ENCODE assay signal across 9 mouse cellular contexts in genomic region chr12:8881736-8882135, GRCm38 (mm10). TPM values are rescaled to one million over a fixed set of nuclear protein-coding genes. Genes with fewer than 3 reads are reported as not detected.
DNase-seq lines count a peak whose midpoint lies in the region; ATAC-seq and TF ChIP-seq lines count a peak whose summit lies in the region.
"Had no signal": no experiment of that assay in that cellular context is flagged by ENCODE, and none has a peak within 500 bp of the region (broad histone marks: within the 10 kb centered on the region; RNA-seq: fewer than 3 reads in every experiment).

No protein-coding gene starts in this region.

- no peaks in the 10 kb centered on the region for H3K36me3 ChIP-seq in heart, embryonic 10.5 days
- no peaks in the 10 kb centered on the region for H3K36me3 ChIP-seq in liver, embryonic 15.5 days (replicated peaks)
- no peaks in the 10 kb centered on the region for H3K36me3 ChIP-seq in hindbrain, embryonic 10.5 days
- H3K36me3 ChIP-seq in forebrain, embryonic 16.5 days (ENCODE audit: control insufficient read depth, insufficient read depth), result no peaks in the 10 kb centered on the region
- H3K36me3 ChIP-seq: lung, embryonic 15.5 days had no signal

- 0 out of 2 replicates have a peak, but pooled peaks cover 13% of the 10 kb centered on the region for H3K27me3 ChIP-seq in heart, embryonic 10.5 days (ENCODE audit: insufficient read depth, poor library complexity, severe bottlenecking)
- H3K27me3 ChIP-seq in liver, embryonic 15.5 days, result no peaks in the 10 kb centered on the region
- H3K27me3 ChIP-seq in hindbrain, embryonic 10.5 days (ENCODE audit: insufficient read depth, poor library complexity, severe bottlenecking), result peaks cover 8% of the 10 kb centered on the region; the same call in 1 of the 2 replicates
- no peaks in the 10 kb centered on the region for H3K27me3 ChIP-seq in forebrain, embryonic 16.5 days (replicated peaks; ENCODE audit: control insufficient read depth, insufficient read depth, low read length)
- H3K27me3 ChIP-seq: lung, embryonic 15.5 days had no signal

- no peak overlapping the region for H3K27ac ChIP-seq in heart, embryonic 10.5 days
- H3K27ac ChIP-seq in liver, embryonic 15.5 days (replicated peaks), result peak overlapping the region; percentile 33
- H3K27ac ChIP-seq in hindbrain, embryonic 10.5 days, result no peak overlapping the region
- H3K27ac ChIP-seq in forebrain, embryonic 16.5 days (ENCODE audit: low read length), result no peak overlapping the region
- H3K27ac ChIP-seq: lung, embryonic 15.5 days had no signal

- 55% methylated on average over 4 of the region's 4 CpGs for WGBS in heart, embryonic 10.5 days
- WGBS in liver, embryonic 15.5 days (ENCODE audit: insufficient replicate concordance), result 35% methylated on average over 4 of the region's 4 CpGs
- 65% methylated on average over 4 of the region's 4 CpGs for WGBS in hindbrain, embryonic 10.5 days
- WGBS in forebrain, embryonic 16.5 days, result 69% methylated on average over 4 of the region's 4 CpGs

- H3K9me3 ChIP-seq in heart, embryonic 10.5 days, result no peaks in the 10 kb centered on the region
- H3K9me3 ChIP-seq in liver, embryonic 15.5 days (replicated peaks), result no peaks in the 10 kb centered on the region
- H3K9me3 ChIP-seq in hindbrain, embryonic 10.5 days, result no peaks in the 10 kb centered on the region
- H3K9me3 ChIP-seq in forebrain, embryonic 16.5 days (ENCODE audit: control insufficient read depth, low read length), result no peaks in the 10 kb centered on the region
- H3K9me3 ChIP-seq: lung, embryonic 15.5 days had no signal

- peaks cover 32% of the 10 kb centered on the region for H3K4me1 ChIP-seq in heart, embryonic 10.5 days
- H3K4me1 ChIP-seq in liver, embryonic 15.5 days (replicated peaks), result peaks cover 12% of the 10 kb centered on the region
- H3K4me1 ChIP-seq in hindbrain, embryonic 10.5 days (replicated peaks), result peaks cover 26% of the 10 kb centered on the region
- 0 out of 2 replicates have a peak, but pooled peaks cover 5% of the 10 kb centered on the region for H3K4me1 ChIP-seq in forebrain, embryonic 16.5 days (replicated peaks; ENCODE audit: control insufficient read depth, insufficient read depth, low read length)

- peak; percentile 11; the same call in 1 of the 2 replicates for TF ChIP-seq CTCF in brain, embryonic 14.5 days (IDR thresholded peaks at IDR 0.05; ENCODE audit: borderline replicate concordance, extremely low read depth, insufficient read depth, insufficient read length)

- DNase-seq in heart, adult 18-20 months, result peak; percentile 56 to 72
- no peak for DNase-seq in heart, embryonic 10.5 days (ENCODE audit: low spot score)
- peak; percentile 31 to 37 for DNase-seq in B cell, adult 2 months
- DNase-seq in brain, embryonic 14.5 days (ENCODE audit: low read depth), result no peak
- DNase-seq in hindbrain, embryonic 10.5 days (ENCODE audit: low spot score), result no peak
- no peak for DNase-seq in frontal cortex, postnatal 36 days (ENCODE audit: low spot score in 2 of 2)

- no peak overlapping the region for H3K4me3 ChIP-seq in heart, embryonic 10.5 days
- H3K4me3 ChIP-seq in liver, embryonic 15.5 days (replicated peaks), result no peak overlapping the region
- H3K4me3 ChIP-seq in hindbrain, embryonic 10.5 days, result no peak overlapping the region
- no peak overlapping the region for H3K4me3 ChIP-seq in forebrain, embryonic 16.5 days (replicated peaks; ENCODE audit: low read length)
- H3K4me3 ChIP-seq: lung, embryonic 15.5 days had no signal

- no peak overlapping the region for H3K4me2 ChIP-seq in liver, embryonic 15.5 days
- no peak overlapping the region for H3K4me2 ChIP-seq in forebrain, embryonic 16.5 days (ENCODE audit: low read length)
- H3K4me2 ChIP-seq: lung, embryonic 15.5 days had no signal

- TF ChIP-seq POLR2A in brain, embryonic 14.5 days (IDR thresholded peaks at IDR 0.05; ENCODE audit: borderline replicate concordance, extremely low read depth, insufficient read depth, insufficient read length, poor library complexity, severe bottlenecking), result no peak

- H3K9ac ChIP-seq in liver, embryonic 15.5 days, result no peak overlapping the region
- H3K9ac ChIP-seq in forebrain, embryonic 16.5 days (replicated peaks; ENCODE audit: low read depth, low read length), result no peak overlapping the region
- H3K9ac ChIP-seq: lung, embryonic 15.5 days had no signal

- ATAC-seq in liver, embryonic 15.5 days (ENCODE audit: insufficient read depth), result no peak
- no peak for ATAC-seq in forebrain, embryonic 16.5 days

RNA-seq across cellular contexts. Expression of gene Laptm4a, which starts 39.7 kb away (rescaled TPM):
- total RNA-seq in heart, adult 18-20 months (2021), result 100 to 1,000 TPM; 366 to 407 TPM
- 199 and 219 TPM in 2 replicates for polyA plus RNA-seq in heart, embryonic 10.5 days (2016; fragmentation: Nextera tagmentation; extraction: Ambion mirVana)
- 253 and 322 TPM in 2 replicates for polyA plus RNA-seq in brain, embryonic 14.5 days (2012; rRNA removed)
- 61.3 and 69.2 TPM in 2 replicates for polyA plus RNA-seq in liver, embryonic 15.5 days (2015; fragmentation: Nextera tagmentation; extraction: Ambion mirVana)
- polyA plus RNA-seq in hindbrain, embryonic 10.5 days (2016; fragmentation: Nextera tagmentation; extraction: Ambion mirVana), result 130 and 147 TPM in 2 replicates
- polyA plus RNA-seq in forebrain, embryonic 16.5 days (2015; fragmentation: Nextera tagmentation; extraction: Ambion mirVana), result 280 and 300 TPM in 2 replicates

Comparison
In these comparisons a context has a peak if more than half of its experiments do, and no peak if none do; other contexts are left out.
1. DNase-seq: peak in heart, adult 18-20 months (2 of 2) and B cell, adult 2 months (2 of 2); none in heart, embryonic 10.5 days (single experiment), brain, embryonic 14.5 days (single experiment), hindbrain, embryonic 10.5 days (single experiment) and frontal cortex, postnatal 36 days (0 of 2).